Mouse (Mus musculus): ENCODE results near the gene Fads6. TPM values are rescaled to one million over a fixed set of nuclear protein-coding genes. Genes with fewer than 3 reads are reported as not detected.

The Fads6 gene
- total and polyA plus RNA-seq, 3 experiments: 3.3 to 6.6 TPM; not detected in 1

GRCm38 (mm10) chr11:115289885-115290284 lies 7.6 kb downstream of the Fads6 start:
- Histone ChIP-seq H3K4me1 (ENCODE audit: control insufficient read depth in 1 of 2, insufficient read depth in 2 of 2, low read length in 2 of 2) (no peaks in the 10 kb centered on the region), H3K79me2 (ENCODE audit: control insufficient read depth, insufficient read depth, low read length, poor library complexity) (no peaks in the 10 kb centered on the region), H3K4me3 (ENCODE audit: control insufficient read depth in 1 of 2, insufficient read depth in 1 of 2, low read depth in 2 of 2, low read length in 2 of 2) (no peak overlapping the region), H3K27ac (ENCODE audit: control insufficient read depth, low read depth, low read length) (no peak overlapping the region), H3K9me3 (replicated peaks; ENCODE audit: insufficient read depth, low read length) (no peaks in the 10 kb centered on the region), H3K27me3 (ENCODE audit: control insufficient read depth in 1 of 2, insufficient read depth in 2 of 2, low read length in 2 of 2) (no peaks in the 10 kb centered on the region), H3K9ac (ENCODE audit: control insufficient read depth, low read depth, low read length, poor library complexity, severe bottlenecking) (no peak overlapping the region), H3K36me3 (ENCODE audit: control insufficient read depth in 1 of 2, insufficient read depth in 2 of 2, low read length in 2 of 2) (no peaks in the 10 kb centered on the region)
- DNase-seq (ENCODE audit: low read depth, low spot score): no peak
- TF ChIP-seq SIN3A (IDR thresholded peaks at IDR 0.05; ENCODE audit: low read length) (no peak), GABPA (IDR thresholded peaks at IDR 0.05; ENCODE audit: low read depth, low read length) (no peak)

DNA sequence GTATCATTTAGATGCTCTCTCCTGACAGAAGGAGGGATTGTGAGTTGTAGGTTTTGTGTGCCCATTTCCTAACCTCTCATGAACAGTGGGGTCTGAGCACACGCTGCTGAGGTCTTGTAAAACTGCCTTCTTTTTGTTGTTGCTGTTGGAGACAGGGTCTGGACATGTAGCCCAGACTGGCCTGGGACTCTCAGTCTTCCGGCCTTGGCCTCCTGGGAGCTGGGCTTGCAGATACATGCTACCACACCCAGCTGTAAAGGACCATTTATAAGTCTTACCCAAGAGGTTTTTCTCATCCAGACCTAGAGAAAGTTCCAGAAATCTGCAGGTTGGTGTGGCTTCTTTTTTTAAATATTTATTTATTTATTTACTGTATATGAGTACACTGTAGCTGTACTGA lies 9.2 kb downstream of the Fads6 start:
- no peak for DNase-seq (ENCODE audit: low read depth, low spot score)
- Histone ChIP-seq H3K9ac (ENCODE audit: control insufficient read depth, low read depth, low read length, poor library complexity, severe bottlenecking) (no peak overlapping the region), H3K9me3 (replicated peaks; ENCODE audit: insufficient read depth, low read length) (no peaks in the 10 kb centered on the region), H3K36me3 (ENCODE audit: control insufficient read depth in 1 of 2, insufficient read depth in 2 of 2, low read length in 2 of 2) (no peaks in the 10 kb centered on the region), H3K27ac (ENCODE audit: control insufficient read depth, low read depth, low read length) (no peak overlapping the region), H3K79me2 (ENCODE audit: control insufficient read depth, insufficient read depth, low read length, poor library complexity) (no peaks in the 10 kb centered on the region), H3K4me1 (ENCODE audit: control insufficient read depth in 1 of 2, insufficient read depth in 2 of 2, low read length in 2 of 2) (no peaks in the 10 kb centered on the region), H3K27me3 (ENCODE audit: control insufficient read depth in 1 of 2, insufficient read depth in 2 of 2, low read length in 2 of 2) (no peaks in the 10 kb centered on the region), H3K4me3 (ENCODE audit: control insufficient read depth in 1 of 2, insufficient read depth in 1 of 2, low read depth in 2 of 2, low read length in 2 of 2) (no peak overlapping the region)
- TF ChIP-seq GATA1 (IDR thresholded peaks at IDR 0.05; ENCODE audit: low read depth, low read length): no peak
- TF ChIP-seq ELF1 (IDR thresholded peaks at IDR 0.05; ENCODE audit: low read depth, low read length): no peak
- TF ChIP-seq MYB (IDR thresholded peaks at IDR 0.05; ENCODE audit: low read depth, low read length): no peak
- no peak for TF ChIP-seq HCFC1 (IDR thresholded peaks at IDR 0.05; ENCODE audit: low read depth, low read length)
- TF ChIP-seq POLR2AphosphoS5 (IDR thresholded peaks at IDR 0.05; ENCODE audit: borderline replicate concordance, low read depth, low read length): no peak
- TF ChIP-seq POLR2A (IDR thresholded peaks at IDR 0.05; ENCODE audit: control insufficient read depth in 1 of 2, insufficient read depth in 1 of 2, low read depth in 1 of 2, low read length in 2 of 2, poor library complexity in 1 of 2): no peak
- no peak for TF ChIP-seq UBTF (IDR thresholded peaks at IDR 0.05; ENCODE audit: borderline replicate concordance, insufficient read depth, low read depth, low read length)
- TF ChIP-seq GABPA (IDR thresholded peaks at IDR 0.05; ENCODE audit: low read depth, low read length): no peak
- TF ChIP-seq ZC3H11A (IDR thresholded peaks at IDR 0.05; ENCODE audit: low read depth, low read length): no peak

DNA sequence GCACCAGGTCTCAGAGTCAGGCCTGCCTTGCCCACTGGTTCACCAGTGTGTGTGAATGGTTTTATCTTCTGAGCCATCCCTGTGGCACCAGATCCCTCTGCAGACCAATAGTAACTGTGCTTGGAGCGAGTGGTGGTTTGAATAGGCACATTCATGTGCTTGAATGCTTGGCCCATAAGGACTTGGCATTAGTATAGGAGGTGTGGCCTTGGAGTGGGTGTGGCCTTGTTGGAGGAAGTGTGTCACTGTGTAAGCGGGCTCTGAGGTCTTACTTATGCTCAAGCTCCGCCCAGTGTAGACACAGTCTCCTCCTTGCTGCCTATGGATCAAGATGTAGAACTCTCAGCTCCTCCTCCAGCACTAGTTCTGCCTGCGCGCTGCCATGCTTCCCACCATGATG lies 10.1 kb downstream of the Fads6 start:
- Histone ChIP-seq H3K27me3 (ENCODE audit: control insufficient read depth in 1 of 2, insufficient read depth in 2 of 2, low read length in 2 of 2) (no peaks in the 10 kb centered on the region), H3K27ac (ENCODE audit: control insufficient read depth, low read depth, low read length) (no peak overlapping the region), H3K4me1 (ENCODE audit: control insufficient read depth in 1 of 2, insufficient read depth in 2 of 2, low read length in 2 of 2) (no peaks in the 10 kb centered on the region), H3K9me3 (replicated peaks; ENCODE audit: insufficient read depth, low read length) (no peaks in the 10 kb centered on the region), H3K4me3 (ENCODE audit: control insufficient read depth in 1 of 2, insufficient read depth in 1 of 2, low read depth in 2 of 2, low read length in 2 of 2) (no peak overlapping the region), H3K36me3 (ENCODE audit: control insufficient read depth in 1 of 2, insufficient read depth in 2 of 2, low read length in 2 of 2) (no peaks in the 10 kb centered on the region), H3K79me2 (ENCODE audit: control insufficient read depth, insufficient read depth, low read length, poor library complexity) (no peaks in the 10 kb centered on the region), H3K9ac (ENCODE audit: control insufficient read depth, low read depth, low read length, poor library complexity, severe bottlenecking) (no peak overlapping the region)
- peak; percentile 80 for DNase-seq (ENCODE audit: low read depth, low spot score)
- TF ChIP-seq MXI1 (IDR thresholded peaks at IDR 0.05; ENCODE audit: low read depth, low read length) (no peak), UBTF (IDR thresholded peaks at IDR 0.05; ENCODE audit: borderline replicate concordance, insufficient read depth, low read depth, low read length) (no peak), MAX (IDR thresholded peaks at IDR 0.05; ENCODE audit: low read length) (no peak), GATA1 (IDR thresholded peaks at IDR 0.05; ENCODE audit: low read depth, low read length) (no peak), USF1 (IDR thresholded peaks at IDR 0.05; ENCODE audit: low read depth, low read length) (no peak), MYC (IDR thresholded peaks at IDR 0.05; ENCODE audit: low read depth, low read length) (no peak), TAL1 (IDR thresholded peaks at IDR 0.05; ENCODE audit: low read length) (no peak), ZKSCAN1 (IDR thresholded peaks at IDR 0.05; ENCODE audit: low read depth, low read length) (no peak), HCFC1 (IDR thresholded peaks at IDR 0.05; ENCODE audit: low read depth, low read length) (no peak), E2F4 (IDR thresholded peaks at IDR 0.05; ENCODE audit: borderline replicate concordance, low read depth, low read length) (no peak), SIN3A (IDR thresholded peaks at IDR 0.05; ENCODE audit: low read length) (no peak), BHLHE40 (IDR thresholded peaks at IDR 0.05; ENCODE audit: borderline replicate concordance, low read depth, low read length) (no peak), CHD1 (IDR thresholded peaks at IDR 0.05; ENCODE audit: low read depth, low read length) (no peak), NRF1 (IDR thresholded peaks at IDR 0.05; ENCODE audit: insufficient read depth, low read depth, low read length, poor library complexity, severe bottlenecking) (no peak), RCOR1 (IDR thresholded peaks at IDR 0.05; ENCODE audit: low read depth, low read length) (no peak), MAZ (IDR thresholded peaks at IDR 0.05; ENCODE audit: low read depth, low read length) (no peak)
